Mouse (Mus musculus): ENCODE data around the gene Entpd4b.
"Not testable (repeated sequence)": the region's sequence is repeated elsewhere in the genome, so short reads cannot be mapped to it uniquely, and the experiment has no call there.

DNA sequence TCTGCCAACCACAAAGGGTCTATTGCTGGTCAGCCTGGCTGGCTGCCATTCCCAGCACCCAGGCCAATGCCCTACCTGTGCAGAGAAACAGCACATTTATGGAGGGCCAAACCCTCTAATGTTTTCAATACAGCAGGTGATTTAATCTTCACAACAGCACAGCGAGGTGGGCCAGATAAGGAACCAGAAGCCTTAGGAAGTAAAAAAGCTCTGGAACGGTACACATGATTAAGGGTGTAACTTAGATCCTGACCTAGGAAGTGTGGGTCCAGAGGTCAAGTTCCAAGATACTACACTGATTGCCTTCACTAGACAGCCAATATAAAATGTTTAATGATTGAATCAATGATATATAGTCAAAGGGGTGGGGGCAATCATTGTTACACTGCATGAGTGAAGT is 34.4 kb upstream of the Entpd4b start:
- not testable (repeated sequence) for TF ChIP-seq CTCF (IDR thresholded peaks at IDR 0.05; ENCODE audit: borderline replicate concordance, extremely low read depth, insufficient read depth, insufficient read length); POLR2A (IDR thresholded peaks at IDR 0.05; ENCODE audit: borderline replicate concordance, extremely low read depth, insufficient read depth, insufficient read length, poor library complexity, severe bottlenecking)

Data from brain, embryonic 14.5 days (tissue).